Mouse (Mus musculus) CH12.LX (cell line): ENCODE data around the gene Fnip1.

ENCODE experiments used
- CTCF ChIP-seq, 2 experiments: IDR thresholded peaks in 1 of 2; conservative IDR thresholded peaks in 1 of 2; 2 replicates each; pipeline ENCODE4 v1.5.1; 2011 to 2012; ENCODE audit warnings: low read depth in 2 of 2, low read length in 2 of 2, improper control_type of control experiment in 1 of 2, inconsistent platforms in 1 of 2, mild to moderate bottlenecking in 1 of 2, moderate library complexity in 1 of 2
- MAX ChIP-seq: IDR thresholded peaks from 2 replicates; pipeline ENCODE4 v1.6.1; 2011; ENCODE audit warnings: low read length, improper control_type of control experiment
- MYC ChIP-seq: IDR thresholded peaks from 2 replicates; pipeline ENCODE4 v1.6.1; 2011; ENCODE audit warnings: low read depth, mild to moderate bottlenecking, improper control_type of control experiment, low read length
- POLR2A ChIP-seq: IDR thresholded peaks from 2 replicates; pipeline ENCODE4 v1.6.1; 2011; ENCODE audit warnings: low read depth, mild to moderate bottlenecking, improper control_type of control experiment, low read length

GRCm38 (mm10) chr11:54534871-54535270 lies 96.9 kb downstream of the Fnip1 start:
- TF ChIP-seq CTCF (conservative IDR thresholded peaks at IDR 0.05 in 1 of 2, IDR thresholded peaks at IDR 0.05 in 1 of 2; ENCODE audit: low read depth in 2 of 2, low read length in 2 of 2) (peak; percentile 94 to 97), MYC (peak; percentile 59), MAX (no peak), POLR2A (no peak)
